Mouse (Mus musculus): ENCODE results near the gene Olfr332. TPM values are rescaled to one million over a fixed set of nuclear protein-coding genes. Genes with fewer than 3 reads are reported as not detected.
A peak's percentile ranks its signal among the peaks of the same experiment; 100 is the strongest.
"Not testable (repeated sequence)": the region's sequence is repeated elsewhere in the genome, so short reads cannot be mapped to it uniquely, and the experiment has no call there.

Gene Olfr332
- polyA plus RNA-seq (2014; fragmentation: Nextera tagmentation; extraction: Ambion mirVana): not detected in 2 replicates

GRCm38 (mm10) chr11:58492455-58492854 is at the start of gene Olfr332:
TSS of gene Olfr332 (minus strand) at chr11:58492555.
- Histone ChIP-seq H3K9me3 (replicated peaks; ENCODE audit: control insufficient read depth, low read length) (no peaks in the 10 kb centered on the region), H3K27me3 (replicated peaks; ENCODE audit: control insufficient read depth, insufficient read depth, low read length) (no peaks in the 10 kb centered on the region), H3K4me1 (ENCODE audit: control insufficient read depth, insufficient read depth, low read length) (no peaks in the 10 kb centered on the region), H3K9ac (ENCODE audit: low read length) (no peak within 1 kb of the TSS), H3K36me3 (ENCODE audit: control insufficient read depth, insufficient read depth, low read length) (no peaks in the 10 kb centered on the region), H3K27ac (ENCODE audit: low read depth, low read length) (no peak within 1 kb of the TSS), H3K4me2 (ENCODE audit: low read length) (no peak within 1 kb of the TSS), H3K4me3 (ENCODE audit: low read depth, low read length) (no peak within 1 kb of the TSS)
- WGBS: 85% methylated on average over 2 of the region's 2 CpGs
- DNase-seq (ENCODE audit: low spot score) (no peak), ATAC-seq (no peak)

GRCm38 (mm10) chr11:58534736-58535135 is 42.4 kb upstream of the Olfr332 start, which contains the start of gene Olfr330:
TSS of gene Olfr330 (minus strand) at chr11:58534836.
- DNase-seq (ENCODE audit: low spot score); H3K4me3 ChIP-seq (ENCODE audit: low read depth, low read length); ATAC-seq; H3K9ac ChIP-seq (ENCODE audit: low read length); H3K4me1 ChIP-seq (ENCODE audit: control insufficient read depth, insufficient read depth, low read length); H3K36me3 ChIP-seq (ENCODE audit: control insufficient read depth, insufficient read depth, low read length); H3K4me2 ChIP-seq (ENCODE audit: low read length); H3K9me3 ChIP-seq (replicated peaks; ENCODE audit: control insufficient read depth, low read length); H3K27ac ChIP-seq (ENCODE audit: low read depth, low read length); H3K27me3 ChIP-seq (replicated peaks; ENCODE audit: control insufficient read depth, insufficient read depth, low read length): not testable (repeated sequence)

GRCm38 (mm10) chr11:58519756-58520155 is 27.4 kb upstream of the Olfr332 start:
- not testable (repeated sequence) for H3K36me3 ChIP-seq (ENCODE audit: control insufficient read depth, insufficient read depth, low read length); H3K9ac ChIP-seq (ENCODE audit: low read length); DNase-seq (ENCODE audit: low spot score); ATAC-seq; H3K4me1 ChIP-seq (ENCODE audit: control insufficient read depth, insufficient read depth, low read length); H3K27me3 ChIP-seq (replicated peaks; ENCODE audit: control insufficient read depth, insufficient read depth, low read length); H3K27ac ChIP-seq (ENCODE audit: low read depth, low read length); H3K4me2 ChIP-seq (ENCODE audit: low read length); H3K9me3 ChIP-seq (replicated peaks; ENCODE audit: control insufficient read depth, low read length); H3K4me3 ChIP-seq (ENCODE audit: low read depth, low read length)
- WGBS: 90% methylated on average over 6 of the region's 9 CpGs

DNA sequence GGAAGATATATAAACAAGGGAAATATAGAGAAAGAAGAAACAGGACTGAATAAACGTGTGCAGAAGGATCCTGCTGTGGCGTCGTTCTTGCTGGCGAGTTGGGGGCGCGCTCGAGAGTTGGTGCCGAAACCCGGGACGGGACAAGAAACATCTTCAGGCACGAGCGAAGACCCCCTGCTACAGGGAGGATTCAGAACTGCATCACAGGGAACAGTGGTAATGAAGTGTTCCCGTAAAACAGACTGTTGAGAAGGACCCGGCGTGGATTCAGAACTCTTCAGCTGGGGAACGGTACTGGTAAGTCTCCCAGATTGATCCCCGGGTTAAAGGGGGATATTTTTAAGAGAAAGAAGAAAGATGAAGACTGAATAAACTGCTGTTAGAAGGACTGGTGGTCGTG is 26.6 kb upstream of the Olfr332 start:
- ATAC-seq; H3K27me3 ChIP-seq (replicated peaks; ENCODE audit: control insufficient read depth, insufficient read depth, low read length); H3K9ac ChIP-seq (ENCODE audit: low read length); H3K4me2 ChIP-seq (ENCODE audit: low read length); H3K36me3 ChIP-seq (ENCODE audit: control insufficient read depth, insufficient read depth, low read length); H3K4me1 ChIP-seq (ENCODE audit: control insufficient read depth, insufficient read depth, low read length); H3K27ac ChIP-seq (ENCODE audit: low read depth, low read length); H3K4me3 ChIP-seq (ENCODE audit: low read depth, low read length); H3K9me3 ChIP-seq (replicated peaks; ENCODE audit: control insufficient read depth, low read length); DNase-seq (ENCODE audit: low spot score): not testable (repeated sequence)
- WGBS: 94% methylated on average over 17 of the region's 18 CpGs

- not testable (repeated sequence) for H3K9me3 ChIP-seq (replicated peaks; ENCODE audit: control insufficient read depth, low read length); H3K27ac ChIP-seq (ENCODE audit: low read depth, low read length); H3K27me3 ChIP-seq (replicated peaks; ENCODE audit: control insufficient read depth, insufficient read depth, low read length); H3K4me2 ChIP-seq (ENCODE audit: low read length); H3K4me3 ChIP-seq (ENCODE audit: low read depth, low read length); DNase-seq (ENCODE audit: low spot score); H3K9ac ChIP-seq (ENCODE audit: low read length); H3K36me3 ChIP-seq (ENCODE audit: control insufficient read depth, insufficient read depth, low read length); ATAC-seq; H3K4me1 ChIP-seq (ENCODE audit: control insufficient read depth, insufficient read depth, low read length)
- WGBS: 85% methylated on average over 19 of the region's 19 CpGs
Measured at GRCm38 (mm10) chr11:58509058-58509457, 16.7 kb upstream of the Olfr332 start.

DNA sequence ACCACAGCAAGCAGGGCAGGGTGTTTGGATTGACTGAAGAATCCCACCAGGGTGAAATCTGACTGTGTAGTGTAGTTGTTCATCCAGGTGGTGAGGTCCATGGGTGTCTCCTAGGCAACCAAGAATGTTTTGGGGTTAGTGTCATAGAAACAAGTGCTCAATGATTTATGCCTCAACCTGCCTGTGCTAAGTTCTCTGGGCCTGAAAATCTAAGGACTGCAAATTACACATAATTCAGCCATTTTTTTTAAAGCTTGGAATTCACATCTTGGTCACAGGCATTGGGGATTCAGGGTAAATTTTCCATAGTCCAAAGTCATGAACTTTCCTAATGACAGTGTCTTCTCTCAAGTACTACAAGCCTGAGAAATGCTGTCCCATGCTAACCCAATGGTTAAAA is 10.1 kb upstream of the Olfr332 start, which contains the start of gene Olfr331:
Gene Olfr331 (minus strand): TSS at position 101 of the 400 bp plus-strand sequence.
- H3K4me1 ChIP-seq (ENCODE audit: control insufficient read depth, insufficient read depth, low read length); ATAC-seq; H3K9me3 ChIP-seq (replicated peaks; ENCODE audit: control insufficient read depth, low read length); H3K27me3 ChIP-seq (replicated peaks; ENCODE audit: control insufficient read depth, insufficient read depth, low read length); H3K4me2 ChIP-seq (ENCODE audit: low read length); DNase-seq (ENCODE audit: low spot score); H3K4me3 ChIP-seq (ENCODE audit: low read depth, low read length); H3K36me3 ChIP-seq (ENCODE audit: control insufficient read depth, insufficient read depth, low read length); H3K27ac ChIP-seq (ENCODE audit: low read depth, low read length); H3K9ac ChIP-seq (ENCODE audit: low read length): not testable (repeated sequence)

GRCm38 (mm10) chr11:58499290-58499689 is 6.9 kb upstream of the Olfr332 start:
- no peak overlapping the region for H3K9ac ChIP-seq (ENCODE audit: low read length)
- H3K4me3 ChIP-seq (ENCODE audit: low read depth, low read length): no peak overlapping the region
- H3K36me3 ChIP-seq (ENCODE audit: control insufficient read depth, insufficient read depth, low read length): no peaks in the 10 kb centered on the region
- H3K27me3 ChIP-seq (replicated peaks; ENCODE audit: control insufficient read depth, insufficient read depth, low read length): no peaks in the 10 kb centered on the region
- peak; percentile 66 for DNase-seq (ENCODE audit: low spot score)
- H3K4me2 ChIP-seq (ENCODE audit: low read length): no peak overlapping the region
- H3K9me3 ChIP-seq (replicated peaks; ENCODE audit: control insufficient read depth, low read length): no peaks in the 10 kb centered on the region
- 60% methylated on average over 3 of the region's 3 CpGs for WGBS
- no peak for ATAC-seq
- no peaks in the 10 kb centered on the region for H3K4me1 ChIP-seq (ENCODE audit: control insufficient read depth, insufficient read depth, low read length)
- H3K27ac ChIP-seq (ENCODE audit: low read depth, low read length): no peak overlapping the region

- H3K27me3 ChIP-seq (replicated peaks; ENCODE audit: control insufficient read depth, insufficient read depth, low read length): no peaks in the 10 kb centered on the region
- H3K9me3 ChIP-seq (replicated peaks; ENCODE audit: control insufficient read depth, low read length): no peaks in the 10 kb centered on the region
- H3K9ac ChIP-seq (ENCODE audit: low read length): no peak overlapping the region
- no peak for DNase-seq (ENCODE audit: low spot score)
- H3K4me1 ChIP-seq (ENCODE audit: control insufficient read depth, insufficient read depth, low read length): no peaks in the 10 kb centered on the region
- ATAC-seq: no peak
- H3K4me2 ChIP-seq (ENCODE audit: low read length): no peak overlapping the region
- no peak overlapping the region for H3K27ac ChIP-seq (ENCODE audit: low read depth, low read length)
- no peaks in the 10 kb centered on the region for H3K36me3 ChIP-seq (ENCODE audit: control insufficient read depth, insufficient read depth, low read length)
- no peak overlapping the region for H3K4me3 ChIP-seq (ENCODE audit: low read depth, low read length)
- WGBS: 83% methylated on average over 9 of the region's 9 CpGs
Measured at GRCm38 (mm10) chr11:58498761-58499160, 6.4 kb upstream of the Olfr332 start.

DNA sequence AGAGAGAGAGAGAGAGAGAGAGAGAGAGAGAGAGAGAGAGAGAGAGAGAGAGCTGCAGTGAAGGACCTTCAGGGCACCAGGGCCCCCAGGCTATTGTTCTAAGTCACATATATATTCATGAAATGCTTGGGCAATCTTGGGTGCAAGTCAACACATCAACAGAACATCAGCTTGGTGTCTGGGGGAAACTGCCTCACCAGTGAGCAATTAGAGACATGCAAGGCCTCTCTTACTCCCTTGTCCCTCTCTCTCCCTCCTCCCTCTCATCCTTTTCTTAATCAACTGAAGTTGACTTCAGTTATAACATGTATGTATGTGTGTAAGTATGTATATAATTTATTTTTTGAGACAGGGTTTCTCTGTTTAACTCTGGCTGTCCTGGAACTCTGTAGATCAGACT is 30.2 kb downstream of the Olfr332 start, which contains the start of gene Olfr30:
Gene Olfr30 (minus strand): TSS at position 101 of the 400 bp plus-strand sequence.
- ATAC-seq: no peak
- Histone ChIP-seq H3K4me3 (ENCODE audit: low read depth, low read length) (no peak within 1 kb of the TSS), H3K36me3 (ENCODE audit: control insufficient read depth, insufficient read depth, low read length) (no peaks in the 10 kb centered on the region), H3K4me2 (ENCODE audit: low read length) (no peak within 1 kb of the TSS), H3K4me1 (ENCODE audit: control insufficient read depth, insufficient read depth, low read length) (no peaks in the 10 kb centered on the region), H3K27ac (ENCODE audit: low read depth, low read length) (no peak within 1 kb of the TSS), H3K9me3 (replicated peaks; ENCODE audit: control insufficient read depth, low read length) (no peaks in the 10 kb centered on the region), H3K27me3 (replicated peaks; ENCODE audit: control insufficient read depth, insufficient read depth, low read length) (no peaks in the 10 kb centered on the region), H3K9ac (ENCODE audit: low read length) (no peak within 1 kb of the TSS)
- no peak for DNase-seq (ENCODE audit: low spot score)
